Mouse (Mus musculus): ENCODE data around the gene Cyb5r2.
A peak's percentile ranks its signal among the peaks of the same experiment; 100 is the strongest.

The Cyb5r2 gene

DNA sequence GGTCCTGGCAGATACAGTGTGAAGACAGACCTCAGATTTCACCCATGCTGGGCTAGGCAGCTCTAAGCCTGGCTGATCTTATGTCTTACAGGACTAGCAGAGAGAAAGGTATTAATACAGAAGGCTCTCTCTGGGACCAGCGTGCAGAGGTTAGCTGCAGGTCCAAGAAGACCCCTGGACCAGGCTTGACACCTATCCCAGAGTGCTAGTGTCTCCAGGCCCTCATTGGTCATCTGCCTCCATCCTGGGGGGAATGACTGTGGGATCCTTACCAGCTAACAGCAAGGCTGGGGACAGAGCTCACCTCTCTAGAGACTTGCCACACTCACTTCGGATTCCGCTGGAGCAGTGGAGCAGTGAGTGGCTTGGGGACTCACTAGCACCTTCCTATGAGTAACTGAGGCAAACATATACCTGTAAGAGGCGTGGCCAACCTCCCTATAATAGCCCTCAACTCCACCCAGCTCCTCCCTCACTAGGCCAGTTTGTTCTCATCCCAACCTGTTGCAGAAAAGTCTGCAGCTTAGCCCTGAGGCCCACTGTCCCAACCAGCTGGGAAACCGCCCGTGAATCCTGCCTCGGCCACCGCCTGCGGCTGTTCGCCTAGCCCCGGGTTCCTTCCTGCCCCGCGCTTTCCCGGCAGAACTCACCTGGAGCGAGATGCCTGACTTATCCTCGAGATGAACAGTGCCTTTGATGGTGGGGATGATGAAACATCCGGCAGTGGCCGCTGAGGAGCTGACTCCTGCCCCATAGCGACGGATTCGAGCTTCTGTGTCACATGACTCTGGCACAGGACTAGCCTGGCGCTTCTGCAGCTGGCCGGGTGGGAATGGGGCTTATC, at the start of gene Cyb5r2:
TSS of gene Cyb5r2 (minus strand) at position 725 of the 844 bp plus-strand sequence.
- peak; percentile 55 for DNase-seq

GRCm38 (mm10) chr7:107802138-107802537, 44.3 kb upstream of the Cyb5r2 start:
- no peak for DNase-seq

GRCm38 (mm10) chr7:107801108-107801507, 43.3 kb upstream of the Cyb5r2 start, which contains the start of gene Ovch2:
Gene Ovch2 (minus strand): TSS chr7:107801208.
- no peak for DNase-seq

DNA sequence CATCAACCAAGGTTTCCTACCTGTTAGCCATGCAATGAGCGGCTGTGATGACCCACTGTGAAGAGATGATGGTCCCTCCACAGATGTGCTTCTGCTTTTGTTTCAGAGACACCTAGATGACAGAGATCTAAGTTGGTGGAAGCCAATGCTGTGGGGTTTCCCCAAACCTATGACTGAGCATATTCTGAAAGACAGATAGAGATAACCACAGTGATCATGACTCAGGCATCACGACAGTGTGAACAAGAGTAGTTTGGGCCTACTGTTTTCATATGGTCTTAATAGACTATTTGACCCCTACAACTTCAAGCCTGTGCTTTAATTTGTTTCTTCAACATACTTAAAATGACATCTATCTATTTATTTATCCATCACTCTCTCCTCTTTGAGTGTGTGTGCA, 38.7 kb upstream of the Cyb5r2 start:
- no peak for DNase-seq

DNA sequence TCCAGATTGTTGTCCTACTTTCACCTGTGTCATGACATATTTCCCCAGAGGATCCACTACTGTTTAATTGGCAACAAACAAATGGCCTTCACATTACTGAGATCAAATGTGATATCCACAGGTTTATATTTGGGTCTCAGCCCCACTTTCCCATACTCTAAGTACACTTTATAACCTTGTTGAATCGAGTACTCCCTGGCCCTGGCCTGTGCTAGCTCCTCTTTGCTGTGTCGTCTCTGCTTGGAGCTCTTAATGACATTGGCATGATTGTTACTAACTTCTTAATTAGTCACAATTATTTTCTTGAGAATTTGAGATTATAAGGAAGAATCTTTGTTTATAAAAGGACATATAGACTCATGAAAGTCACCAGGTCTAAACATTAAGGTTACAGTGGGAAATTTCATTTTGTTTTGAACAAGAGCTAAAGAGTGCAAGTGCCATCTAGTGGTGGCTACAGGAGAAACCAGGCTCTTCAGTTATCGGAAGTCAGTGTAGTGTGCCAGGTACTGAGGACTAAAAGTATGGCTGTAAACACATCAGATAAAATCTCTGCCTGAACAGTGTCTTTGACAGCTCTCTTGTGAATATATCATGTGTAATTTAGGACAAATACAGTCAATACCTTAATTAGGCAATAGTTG, 30.3 kb upstream of the Cyb5r2 start:
- peak; percentile 44 for DNase-seq

- DNase-seq: peak; percentile 31
Measured at GRCm38 (mm10) chr7:107779611-107780010, 21.8 kb upstream of the Cyb5r2 start.

- no peak for DNase-seq
Measured at GRCm38 (mm10) chr7:107778216-107778615, 20.4 kb upstream of the Cyb5r2 start.

DNA sequence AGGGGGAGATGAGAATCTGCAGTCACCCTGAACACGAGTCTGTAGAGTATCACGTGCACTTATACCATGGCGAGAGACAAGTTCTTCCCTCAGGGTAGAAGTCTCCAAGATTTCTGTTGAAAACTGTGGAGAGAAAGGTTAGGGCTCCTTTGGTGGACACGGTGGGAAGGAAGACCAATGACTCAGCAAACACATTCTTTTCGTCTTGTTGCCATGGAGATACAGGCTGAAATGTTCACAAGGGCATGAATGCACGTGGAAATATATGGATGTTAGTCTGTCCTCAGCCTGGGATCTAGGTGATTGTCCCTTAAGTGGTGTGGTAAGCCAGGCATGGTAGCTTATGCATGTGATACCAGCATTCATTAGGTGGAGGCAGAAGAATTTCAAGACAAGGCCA, 13.0 kb upstream of the Cyb5r2 start:
- DNase-seq: no peak

GRCm38 (mm10) chr7:107756748-107757147, 1.1 kb downstream of the Cyb5r2 start:
- no peak for DNase-seq

- no peak for DNase-seq
Measured at GRCm38 (mm10) chr7:107755905-107756304, 1.9 kb downstream of the Cyb5r2 start.

DNA sequence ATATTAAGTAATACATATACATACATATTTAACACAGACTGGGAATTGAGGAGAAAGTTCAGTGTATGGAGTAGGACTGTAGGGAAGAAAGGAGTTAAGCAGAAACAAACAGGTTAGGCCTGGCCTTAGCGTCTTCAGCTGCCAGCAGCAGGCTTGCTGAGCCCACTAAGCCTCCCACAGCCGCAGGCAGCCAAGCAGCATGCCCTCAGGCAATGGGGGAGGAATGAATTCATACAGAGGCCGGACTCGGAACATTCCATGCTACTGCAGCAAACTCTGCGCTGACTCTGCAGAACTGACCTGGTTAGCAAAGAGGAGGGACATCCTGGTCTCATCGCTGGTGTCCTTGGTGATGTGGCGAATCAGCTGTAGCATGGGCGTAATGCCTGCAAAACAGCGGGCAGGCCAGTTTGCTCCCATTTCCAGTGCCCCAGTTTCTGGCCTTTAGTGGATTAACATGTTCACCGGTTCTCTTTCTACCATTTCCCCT, 5.8 kb downstream of the Cyb5r2 start:
- DNase-seq: no peak

- no peak for DNase-seq
Measured at GRCm38 (mm10) chr7:107749721-107750120, 8.1 kb downstream of the Cyb5r2 start.

DNA sequence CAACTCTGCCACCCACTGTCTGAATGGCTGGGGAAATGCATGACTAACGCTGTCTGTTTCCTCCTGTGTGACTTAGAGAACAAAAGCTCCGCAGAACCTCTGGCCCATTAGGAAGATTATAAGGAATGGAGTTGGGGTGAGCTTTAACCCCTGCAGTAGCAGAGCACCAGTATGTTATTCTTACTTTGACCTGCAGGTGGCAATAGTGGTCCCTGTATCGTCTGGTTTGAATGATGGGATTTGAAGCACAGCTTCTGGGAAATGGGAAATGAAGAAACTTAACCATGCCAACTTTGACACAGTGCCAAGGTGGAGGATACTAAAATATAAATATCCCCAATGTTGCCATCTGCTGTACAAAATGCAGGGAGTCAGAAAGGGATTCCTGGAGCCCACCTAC, 8.6 kb downstream of the Cyb5r2 start:
- DNase-seq: peak; percentile 81

- peak; percentile 78 for DNase-seq
Measured at GRCm38 (mm10) chr7:107747954-107748353, 9.9 kb downstream of the Cyb5r2 start.

DNA sequence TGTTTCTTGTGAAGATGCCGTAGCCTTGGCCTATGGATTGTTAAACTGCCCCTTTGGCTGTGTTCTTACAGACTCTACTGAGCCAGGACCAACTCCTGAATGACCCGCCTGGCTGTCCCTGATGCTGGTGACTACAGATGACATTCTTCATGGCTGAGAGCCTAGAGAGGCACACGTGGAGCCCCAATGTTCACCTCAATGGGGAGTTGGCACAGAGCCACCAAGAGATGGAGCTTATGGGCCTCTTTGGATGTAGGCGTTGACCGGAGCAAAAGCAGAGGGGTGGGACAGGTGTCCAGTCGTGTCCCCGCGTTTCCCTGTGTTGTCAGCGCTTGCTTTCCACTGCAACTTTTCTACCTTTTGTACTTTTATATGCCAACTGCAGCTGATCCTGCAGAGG, 10.4 kb downstream of the Cyb5r2 start:
- no peak for DNase-seq

GRCm38 (mm10) chr7:107746036-107746435, 11.8 kb downstream of the Cyb5r2 start:
- no peak for DNase-seq

GRCm38 (mm10) chr7:107745111-107745510, 12.7 kb downstream of the Cyb5r2 start:
- no peak for DNase-seq

- DNase-seq: no peak
Measured at GRCm38 (mm10) chr7:107744454-107744853, 13.4 kb downstream of the Cyb5r2 start.

DNA sequence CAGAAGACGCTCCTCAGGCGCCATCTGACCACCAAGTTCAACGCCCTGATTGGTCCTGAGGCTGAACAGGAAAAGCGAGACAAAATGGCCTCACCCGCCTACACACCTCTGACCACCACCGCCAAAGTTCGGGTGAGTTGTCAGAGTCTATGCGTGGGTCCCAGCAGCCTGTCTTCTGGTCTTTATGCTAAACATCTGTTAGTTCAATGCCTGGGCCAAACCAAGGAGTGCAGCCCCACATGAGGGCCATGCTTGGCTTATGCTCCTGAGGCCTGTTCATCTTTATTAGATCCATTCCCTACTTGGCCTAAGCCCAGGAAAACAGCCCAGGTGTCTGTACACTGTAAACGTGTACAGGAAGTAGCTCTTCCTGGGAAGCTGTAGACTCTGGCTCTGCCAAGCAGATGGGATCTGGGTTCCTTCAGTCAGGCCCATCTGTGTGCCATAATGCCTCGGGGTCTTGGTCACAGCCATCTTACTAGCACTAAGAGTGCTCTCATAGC, 14.8 kb downstream of the Cyb5r2 start:
- no peak for DNase-seq

DNA sequence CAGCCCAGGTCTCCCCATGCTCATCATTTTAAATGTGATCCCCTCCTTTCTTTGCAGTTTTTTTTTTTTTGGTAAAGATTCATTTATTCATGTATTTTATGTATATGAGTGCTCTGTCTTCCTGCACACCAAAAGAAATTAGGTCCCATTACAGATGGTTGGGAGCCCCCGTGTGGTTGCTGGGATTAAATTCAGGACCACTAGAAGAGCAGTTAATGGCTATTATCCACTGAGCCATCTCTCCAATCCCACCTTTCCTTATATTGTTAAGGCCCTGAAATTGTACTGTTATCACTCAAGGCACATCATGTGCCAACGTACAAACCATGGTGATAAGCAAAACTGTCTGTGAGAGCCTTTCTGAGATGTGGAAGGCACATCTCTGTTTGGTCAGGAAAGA, 19.1 kb downstream of the Cyb5r2 start:
- peak; percentile 54 for DNase-seq

DNA sequence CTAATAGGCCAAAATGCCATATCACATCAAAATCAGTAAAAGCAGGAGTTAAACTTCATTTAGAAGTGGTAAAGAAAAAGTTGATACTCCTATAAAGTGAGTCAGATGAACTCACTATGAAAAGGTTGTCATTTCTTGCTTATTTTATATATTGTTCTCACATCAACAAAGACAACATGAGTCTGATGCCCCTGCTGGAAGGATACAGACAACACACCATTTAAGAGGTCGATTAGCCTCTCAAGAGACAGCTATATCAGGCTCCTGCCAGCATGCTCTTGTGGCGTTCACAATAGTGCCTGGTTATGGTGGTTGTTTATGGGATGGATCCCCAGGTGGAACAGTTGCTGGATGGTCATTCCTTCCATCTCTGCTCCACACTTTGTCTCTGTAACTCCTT, 24.7 kb downstream of the Cyb5r2 start:
- DNase-seq: no peak

DNA sequence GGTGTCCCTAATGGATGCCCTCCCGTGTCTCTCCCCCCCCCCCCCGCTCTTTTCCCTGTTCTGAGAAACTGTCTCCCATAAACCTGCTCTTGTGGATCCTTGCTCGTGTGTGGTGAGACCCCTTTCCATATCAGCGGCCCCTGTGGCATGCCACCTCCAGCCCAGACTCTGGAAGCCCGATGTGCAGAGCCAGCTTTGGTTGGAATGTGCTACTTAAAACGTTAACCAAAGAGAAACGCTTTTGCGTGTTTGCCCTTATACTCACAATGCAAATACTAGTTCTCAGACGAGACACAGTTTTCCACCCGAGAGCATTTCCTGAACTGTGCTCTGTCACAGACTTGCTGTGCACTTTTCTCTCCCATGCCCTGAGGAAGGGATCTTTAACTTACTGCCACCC, 27.2 kb downstream of the Cyb5r2 start:
- no peak for DNase-seq

- DNase-seq: no peak
Measured at GRCm38 (mm10) chr7:107727538-107727937, 30.3 kb downstream of the Cyb5r2 start.

GRCm38 (mm10) chr7:107722536-107722935, 35.3 kb downstream of the Cyb5r2 start:
- no peak for DNase-seq
